Mouse (Mus musculus): ENCODE measurements around the gene Rnase11.

Rnase11 gene

DNA sequence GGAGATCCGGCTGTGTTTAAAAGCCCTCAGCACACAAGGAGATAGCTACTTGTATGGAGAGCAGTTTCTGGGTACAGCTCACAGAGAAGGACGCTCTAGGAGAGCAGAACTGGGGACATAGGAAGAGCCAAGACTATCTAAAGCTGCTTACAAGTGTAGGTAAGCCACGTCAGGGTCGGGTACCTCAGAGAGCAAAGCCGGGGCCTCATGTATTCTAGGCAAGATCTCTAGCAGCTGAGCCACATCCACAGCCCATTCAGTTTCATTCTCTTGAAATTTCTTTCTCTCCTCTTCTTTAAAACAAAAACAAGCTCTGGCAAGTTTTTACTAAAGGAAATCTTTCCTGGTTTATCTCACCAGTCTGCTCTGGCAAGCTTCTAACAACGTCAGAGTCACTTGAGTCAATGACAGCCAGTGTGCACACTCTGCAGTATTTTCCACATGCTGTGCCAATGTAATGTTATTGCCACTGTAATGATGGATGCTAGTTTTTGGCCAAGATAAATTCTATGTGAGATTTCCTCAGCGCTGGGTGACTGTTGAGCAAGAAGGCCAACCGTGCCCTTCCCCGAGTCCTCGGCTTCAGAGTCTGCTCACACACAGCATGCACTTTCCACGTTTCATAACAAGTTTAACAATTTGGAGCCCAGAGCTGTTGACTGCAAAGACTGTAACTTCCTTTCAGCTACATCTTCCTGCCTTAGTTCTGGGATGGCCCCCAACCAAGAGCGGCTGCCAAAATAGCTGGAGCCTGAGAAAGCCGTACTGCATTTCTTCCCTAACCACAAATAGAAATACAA is 41.8 kb downstream of the Rnase11 start:
- DNase-seq: peak; percentile 60

GRCm38 (mm10) chr14:51007152-51007801 is 42.7 kb downstream of the Rnase11 start, which contains the start of gene Rnase10:
TSS of gene Rnase10 (plus strand) at chr14:51007751.
- no peak for DNase-seq

All from lung, postnatal 14 days (tissue).